Mouse (Mus musculus): ENCODE measurements at regions not wholly inside any gene's neighbourhood (a gene's known extent, or its start where the extent isn't known, plus 50 kb on each side); places are given as distances from the start of the nearest gene placed in this dataset.

DNA sequence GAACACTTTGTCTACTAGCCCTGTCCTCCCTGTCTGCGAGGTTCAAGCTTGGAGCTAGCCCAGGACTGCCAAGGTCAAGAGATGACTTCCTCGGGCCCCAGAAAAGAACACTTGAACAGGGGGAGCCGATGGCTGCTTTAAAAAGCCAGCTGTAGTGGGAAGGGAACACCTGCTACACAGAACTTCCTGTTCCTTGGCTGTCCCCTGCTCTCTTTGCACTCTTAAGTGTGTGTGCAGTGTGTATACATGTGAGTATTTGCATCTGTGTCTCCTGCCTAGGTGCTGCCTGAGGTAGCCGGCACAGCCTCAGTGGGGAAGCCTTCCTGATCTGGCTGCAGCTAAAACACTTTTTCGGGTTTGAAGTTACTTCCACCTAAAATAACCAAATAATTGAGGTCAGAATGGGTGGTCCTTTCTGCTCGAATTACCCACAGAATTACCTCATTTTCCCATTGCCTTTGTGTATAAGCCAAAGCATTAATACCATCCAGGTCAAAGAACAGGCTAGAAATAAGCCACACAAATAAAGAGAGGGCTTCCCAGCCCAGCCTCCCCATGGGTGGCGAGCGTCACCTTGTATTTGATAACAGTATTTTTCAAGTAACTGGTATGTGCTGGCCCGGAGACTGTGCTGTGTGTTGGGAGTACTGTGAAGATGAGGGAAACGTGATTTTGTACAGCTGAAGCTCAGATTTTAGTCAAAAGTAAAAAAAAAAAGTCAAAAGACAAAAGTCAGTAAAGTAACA lies 84.2 kb upstream of the Lclat1 start:
- no peak for ATAC-seq (replicated peaks)
- no peak overlapping the region for H3K27ac ChIP-seq (replicated peaks)
- H3K4me3 ChIP-seq: no peak overlapping the region
- H3K4me2 ChIP-seq (replicated peaks): no peak overlapping the region
- H3K4me1 ChIP-seq: no peaks in the 10 kb centered on the region
- H3K27me3 ChIP-seq: no peaks in the 10 kb centered on the region
- H3K9me3 ChIP-seq: no peaks in the 10 kb centered on the region
- no peaks in the 10 kb centered on the region for H3K36me3 ChIP-seq
- 53% methylated on average over 10 of the region's 10 CpGs for WGBS
- no peak overlapping the region for H3K9ac ChIP-seq (replicated peaks)

DNA sequence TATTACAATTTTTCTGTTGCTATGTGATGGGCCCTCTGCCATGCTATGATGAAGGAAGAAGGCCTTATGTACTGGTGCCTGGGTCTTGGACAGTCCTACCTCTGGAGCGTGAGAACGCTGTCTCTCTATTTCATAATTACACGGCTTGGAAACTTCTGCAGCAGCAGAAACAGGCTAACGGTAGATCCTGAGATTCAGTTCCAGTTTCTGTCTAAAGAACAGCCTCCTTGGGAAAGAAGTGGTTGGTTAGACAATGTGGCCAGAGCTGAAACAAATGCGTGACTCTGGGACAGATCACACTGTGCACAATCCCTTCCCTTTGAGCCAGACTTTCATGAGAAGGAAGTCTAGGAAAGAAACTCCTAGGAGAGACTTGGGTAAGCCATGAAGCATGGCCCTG lies 80.7 kb upstream of the Lclat1 start:
- H3K4me1 ChIP-seq: no peaks in the 10 kb centered on the region
- H3K4me3 ChIP-seq: no peak overlapping the region
- no peaks in the 10 kb centered on the region for H3K27me3 ChIP-seq
- WGBS: 92% methylated on average over 5 of the region's 5 CpGs
- no peak for ATAC-seq (replicated peaks)
- no peaks in the 10 kb centered on the region for H3K9me3 ChIP-seq
- H3K27ac ChIP-seq (replicated peaks): no peak overlapping the region
- H3K36me3 ChIP-seq: no peaks in the 10 kb centered on the region
- no peak overlapping the region for H3K4me2 ChIP-seq (replicated peaks)
- no peak overlapping the region for H3K9ac ChIP-seq (replicated peaks)

DNA sequence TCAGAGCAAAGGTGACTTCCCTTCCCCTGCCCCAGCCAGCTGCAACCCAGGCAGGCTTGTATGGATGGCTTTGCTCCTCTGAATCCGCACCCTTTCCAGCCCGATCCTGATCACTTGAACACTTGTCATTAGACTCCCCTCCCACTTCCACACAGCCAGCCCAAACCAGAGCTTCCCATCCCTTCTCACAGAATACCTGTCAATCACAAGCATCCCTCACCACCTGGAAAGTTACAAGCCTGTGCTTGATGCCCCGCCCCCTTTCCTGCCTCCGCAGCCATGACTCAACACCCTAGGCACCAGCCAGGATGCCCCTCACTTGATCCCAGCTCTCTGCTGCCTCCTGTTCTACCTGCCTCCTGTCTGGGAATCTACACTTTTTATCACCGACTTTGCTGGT lies 76.0 kb upstream of the Lclat1 start:
- WGBS: 69% methylated on average over 5 of the region's 5 CpGs
- no peak overlapping the region for H3K4me2 ChIP-seq (replicated peaks)
- H3K36me3 ChIP-seq: no peaks in the 10 kb centered on the region
- no peak overlapping the region for H3K27ac ChIP-seq (replicated peaks)
- no peak overlapping the region for H3K4me3 ChIP-seq
- no peak overlapping the region for H3K9ac ChIP-seq (replicated peaks)
- no peaks in the 10 kb centered on the region for H3K9me3 ChIP-seq
- H3K4me1 ChIP-seq: no peaks in the 10 kb centered on the region
- no peak for ATAC-seq (replicated peaks)
- H3K27me3 ChIP-seq: no peaks in the 10 kb centered on the region

DNA sequence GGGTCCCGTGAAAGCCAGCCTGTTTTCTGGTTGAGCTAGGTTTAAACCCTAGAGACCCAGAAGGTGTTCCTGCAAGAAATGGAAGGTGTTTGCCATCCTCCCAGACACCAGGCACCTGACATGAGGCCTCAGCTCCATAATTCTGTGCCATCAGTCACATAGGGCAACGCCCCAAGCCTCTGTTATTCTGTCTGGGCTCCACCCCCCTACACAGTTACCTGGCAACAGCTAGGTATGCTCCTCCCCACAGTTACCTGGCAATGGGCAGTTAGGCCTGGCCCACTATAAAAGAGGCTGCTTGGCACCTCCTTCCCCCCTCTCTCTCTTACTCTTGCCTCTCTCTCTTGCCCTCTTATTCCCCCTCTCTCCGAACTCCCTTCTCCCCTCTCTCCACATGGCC lies 75.5 kb upstream of the Lclat1 start:
- Histone ChIP-seq H3K9ac (replicated peaks) (no peak overlapping the region), H3K9me3 (no peaks in the 10 kb centered on the region), H3K4me3 (no peak overlapping the region), H3K27ac (replicated peaks) (no peak overlapping the region), H3K27me3 (no peaks in the 10 kb centered on the region), H3K4me1 (no peaks in the 10 kb centered on the region), H3K36me3 (no peaks in the 10 kb centered on the region), H3K4me2 (replicated peaks) (no peak overlapping the region)
- no peak for ATAC-seq (replicated peaks)
- 74% methylated on average over 3 of the region's 3 CpGs for WGBS

DNA sequence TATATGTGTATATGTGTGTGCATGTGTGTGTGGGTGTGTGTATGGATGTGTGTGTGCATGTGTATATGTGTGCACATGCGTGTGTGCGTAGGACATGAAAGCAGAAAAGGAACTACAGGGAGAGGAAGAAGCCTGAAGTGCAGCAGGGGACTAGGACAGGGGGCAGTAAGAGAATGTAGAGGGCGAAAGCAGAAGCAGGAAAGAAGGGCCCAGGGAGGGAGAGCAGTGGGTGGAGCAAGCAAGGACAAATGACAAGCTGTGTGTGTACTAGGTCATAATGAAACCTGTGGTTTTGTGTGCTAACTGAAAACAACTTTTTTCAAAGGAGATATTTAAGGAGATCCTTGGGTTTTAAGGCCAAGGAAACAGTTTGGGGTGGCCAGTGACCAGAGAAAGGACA lies 73.4 kb upstream of the Lclat1 start:
- no peak for ATAC-seq (replicated peaks)
- Histone ChIP-seq H3K27ac (replicated peaks) (no peak overlapping the region), H3K9me3 (no peaks in the 10 kb centered on the region), H3K4me3 (no peak overlapping the region), H3K4me1 (no peaks in the 10 kb centered on the region), H3K36me3 (no peaks in the 10 kb centered on the region), H3K9ac (replicated peaks) (no peak overlapping the region), H3K4me2 (replicated peaks) (no peak overlapping the region), H3K27me3 (no peaks in the 10 kb centered on the region)
- 84% methylated on average over 3 of the region's 3 CpGs for WGBS

GRCm38 (mm10) chr17:73034981-73035481 lies 72.8 kb upstream of the Lclat1 start:
- Histone ChIP-seq H3K9ac (replicated peaks) (no peak overlapping the region), H3K4me2 (replicated peaks) (no peak overlapping the region), H3K4me3 (no peak overlapping the region), H3K9me3 (no peaks in the 10 kb centered on the region), H3K4me1 (no peaks in the 10 kb centered on the region), H3K27ac (replicated peaks) (no peak overlapping the region), H3K27me3 (no peaks in the 10 kb centered on the region), H3K36me3 (no peaks in the 10 kb centered on the region)
- WGBS: 27% methylated on average over 8 of the region's 8 CpGs
- ATAC-seq (replicated peaks): no peak

GRCm38 (mm10) chr17:73036845-73037244 lies 70.9 kb upstream of the Lclat1 start:
- WGBS: 76% methylated on average over 3 of the region's 3 CpGs
- H3K4me2 ChIP-seq (replicated peaks): no peak overlapping the region
- H3K27ac ChIP-seq (replicated peaks): no peak overlapping the region
- H3K9ac ChIP-seq (replicated peaks): no peak overlapping the region
- no peak for ATAC-seq (replicated peaks)
- H3K9me3 ChIP-seq: no peaks in the 10 kb centered on the region
- H3K4me3 ChIP-seq: no peak overlapping the region
- no peaks in the 10 kb centered on the region for H3K36me3 ChIP-seq
- no peaks in the 10 kb centered on the region for H3K27me3 ChIP-seq
- H3K4me1 ChIP-seq: no peaks in the 10 kb centered on the region

DNA sequence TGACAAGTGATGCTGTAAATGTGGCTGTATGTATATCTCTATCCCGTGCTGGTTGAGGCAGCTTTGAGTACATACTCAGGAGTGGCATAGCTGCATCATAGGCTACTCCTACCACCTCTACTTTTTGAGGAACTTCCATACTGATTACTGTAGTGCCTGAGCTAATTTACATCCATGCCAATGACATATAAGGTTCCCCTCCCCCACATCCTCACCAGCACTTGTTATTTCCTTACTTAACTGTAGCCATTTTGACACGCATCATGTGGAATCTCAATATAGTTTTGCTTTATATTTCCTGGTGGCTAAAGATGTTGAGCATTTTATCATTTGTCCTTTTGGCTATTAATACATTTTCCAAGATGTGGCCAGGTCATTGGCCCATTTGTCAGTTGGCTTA lies 69.2 kb upstream of the Lclat1 start:
- H3K36me3 ChIP-seq: no peaks in the 10 kb centered on the region
- H3K27ac ChIP-seq (replicated peaks): no peak overlapping the region
- H3K4me2 ChIP-seq (replicated peaks): no peak overlapping the region
- H3K9me3 ChIP-seq: no peaks in the 10 kb centered on the region
- no peaks in the 10 kb centered on the region for H3K4me1 ChIP-seq
- H3K9ac ChIP-seq (replicated peaks): no peak overlapping the region
- H3K27me3 ChIP-seq: no peaks in the 10 kb centered on the region
- no peak for ATAC-seq (replicated peaks)
- whole genome bisulfite sequencing: 93% methylated on average over 2 of the region's 2 CpGs
- H3K4me3 ChIP-seq: no peak overlapping the region

- H3K27me3 ChIP-seq: no peaks in the 10 kb centered on the region
- 73% methylated on average over 5 of the region's 5 CpGs for WGBS
- no peak; the same call in 1 of the 2 replicates for ATAC-seq (replicated peaks)
- H3K27ac ChIP-seq (replicated peaks): peak overlapping the region; percentile 34
- H3K4me3 ChIP-seq: no peak overlapping the region
- H3K4me2 ChIP-seq (replicated peaks): no peak overlapping the region
- peaks cover 5% of the 10 kb centered on the region for H3K4me1 ChIP-seq
- no peak overlapping the region for H3K9ac ChIP-seq (replicated peaks)
- H3K9me3 ChIP-seq: no peaks in the 10 kb centered on the region
- H3K36me3 ChIP-seq: no peaks in the 10 kb centered on the region
These were observed 62.7 kb upstream of the Lclat1 start for GRCm38 (mm10) chr17:73044918-73045580.

DNA sequence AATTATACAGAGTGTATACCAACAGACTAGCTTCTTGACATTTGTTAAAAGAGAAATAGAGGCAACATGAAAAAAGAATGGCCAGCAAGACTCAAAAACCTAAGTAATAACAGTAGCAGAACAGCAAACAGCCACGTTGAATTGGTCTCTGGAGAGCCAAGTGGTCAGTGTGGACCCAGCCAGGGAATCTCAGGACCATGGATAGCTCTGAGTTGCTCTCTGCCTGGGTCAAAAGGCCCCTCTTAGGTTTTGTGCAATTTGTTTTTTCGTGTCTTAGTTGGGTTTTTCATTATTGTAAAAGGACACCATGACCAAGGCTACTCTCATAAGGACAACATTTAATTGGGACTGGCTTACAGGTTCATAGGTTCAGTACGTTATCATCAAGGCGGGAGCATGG lies 60.8 kb upstream of the Lclat1 start:
- H3K4me1 ChIP-seq: peaks cover 5% of the 10 kb centered on the region
- H3K4me3 ChIP-seq: no peak overlapping the region
- WGBS: 61% methylated on average over 4 of the region's 4 CpGs
- no peak overlapping the region for H3K9ac ChIP-seq (replicated peaks)
- no peaks in the 10 kb centered on the region for H3K36me3 ChIP-seq
- H3K27ac ChIP-seq (replicated peaks): no peak overlapping the region
- no peaks in the 10 kb centered on the region for H3K9me3 ChIP-seq
- ATAC-seq (replicated peaks): no peak
- no peak overlapping the region for H3K4me2 ChIP-seq (replicated peaks)
- H3K27me3 ChIP-seq: no peaks in the 10 kb centered on the region

- ATAC-seq (replicated peaks): no peak
These were observed 59.6 kb upstream of the Lclat1 start for GRCm38 (mm10) chr17:73048164-73048563.

DNA sequence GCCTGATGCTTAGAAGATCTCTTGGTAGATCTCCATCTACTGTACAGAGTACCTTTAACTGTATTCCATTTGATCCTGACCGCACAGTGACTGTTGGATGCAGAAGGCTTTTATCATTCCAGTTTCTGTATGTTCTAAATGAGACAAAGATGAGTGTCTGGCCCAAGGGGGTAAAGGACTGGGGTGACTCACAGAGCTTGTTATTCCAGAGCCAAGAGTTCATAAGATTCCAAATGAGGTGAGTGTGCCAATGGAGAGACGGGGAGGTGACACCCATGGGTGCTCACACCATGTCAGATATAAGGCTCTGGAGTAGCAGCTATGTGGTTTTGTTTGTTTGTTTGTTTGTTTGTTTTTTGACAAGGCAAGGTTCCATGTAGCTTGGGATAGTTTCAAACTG lies 54.8 kb upstream of the Lclat1 start:
- no peak overlapping the region for H3K9ac ChIP-seq (replicated peaks)
- H3K27ac ChIP-seq (replicated peaks): no peak overlapping the region
- no peaks in the 10 kb centered on the region for H3K9me3 ChIP-seq
- no peak overlapping the region for H3K4me2 ChIP-seq (replicated peaks)
- no peak overlapping the region for H3K4me3 ChIP-seq
- no peak for ATAC-seq (replicated peaks)
- no peaks in the 10 kb centered on the region for H3K27me3 ChIP-seq
- H3K4me1 ChIP-seq: no peaks in the 10 kb centered on the region
- no peaks in the 10 kb centered on the region for H3K36me3 ChIP-seq
- 93% methylated on average over 2 of the region's 2 CpGs for WGBS

More at GRCm38 (mm10) chr17:73048164-73048563, 59.6 kb upstream of the Lclat1 start:
- 71% methylated on average over 2 of the region's 2 CpGs for WGBS
- Histone ChIP-seq H3K4me1 (peaks cover 5% of the 10 kb centered on the region), H3K36me3 (no peaks in the 10 kb centered on the region), H3K9ac (replicated peaks) (no peak overlapping the region), H3K4me3 (no peak overlapping the region), H3K27me3 (no peaks in the 10 kb centered on the region), H3K9me3 (no peaks in the 10 kb centered on the region), H3K4me2 (replicated peaks) (no peak overlapping the region), H3K27ac (replicated peaks) (no peak overlapping the region)

Data from forebrain, embryonic 15.5 days (tissue).